Mouse (Mus musculus) naive thymus-derived CD4-positive, alpha-beta T cell, adult 2 months (primary cell): ENCODE measurements around the gene AY358078.
"Not testable (repeated sequence)": the region's sequence is repeated elsewhere in the genome, so short reads cannot be mapped to it uniquely, and the experiment has no call there.

ENCODE experiments used
- DNase-seq: peaks from one replicate; pipeline ENCODE4 v3.0.0-alpha.2; 2011; ENCODE audit warnings: low read depth

AY358078 gene

GRCm38 (mm10) chr14:51799746-51800145, at the start of gene AY358078:
TSS of gene AY358078 (plus strand) at chr14:51800046.
- DNase-seq: no peak

- no peak for DNase-seq
Observed at GRCm38 (mm10) chr14:51755944-51756343, 43.9 kb upstream of the AY358078 start.

GRCm38 (mm10) chr14:51771378-51771777, 28.5 kb upstream of the AY358078 start:
- peak; percentile 41 for DNase-seq

- DNase-seq: no peak
Observed at GRCm38 (mm10) chr14:51773490-51773889, 26.4 kb upstream of the AY358078 start, which contains the start of gene Ang4. TSS of gene Ang4 (minus strand) at chr14:51773590.

- DNase-seq: no peak
Observed at GRCm38 (mm10) chr14:51777791-51778190, 22.1 kb upstream of the AY358078 start.

GRCm38 (mm10) chr14:51778865-51779481, 20.9 kb upstream of the AY358078 start:
- DNase-seq: no peak

- DNase-seq: no peak
Observed at GRCm38 (mm10) chr14:51786335-51786734, 13.5 kb upstream of the AY358078 start.

- DNase-seq: no peak
Observed at GRCm38 (mm10) chr14:51787061-51787460, 12.8 kb upstream of the AY358078 start.

- peak; percentile 26 for DNase-seq
Observed at GRCm38 (mm10) chr14:51789196-51789595, 10.7 kb upstream of the AY358078 start.

- no peak for DNase-seq
Observed at GRCm38 (mm10) chr14:51794106-51794505, 5.7 kb upstream of the AY358078 start.

GRCm38 (mm10) chr14:51826625-51827024, 26.8 kb downstream of the AY358078 start:
- DNase-seq: no peak

- DNase-seq: peak; percentile 16
Observed at GRCm38 (mm10) chr14:51827842-51828241, 28.0 kb downstream of the AY358078 start.

GRCm38 (mm10) chr14:51829188-51829587, 29.3 kb downstream of the AY358078 start:
- no peak for DNase-seq

- not testable (repeated sequence) for DNase-seq
Observed at GRCm38 (mm10) chr14:51838480-51838879, 38.6 kb downstream of the AY358078 start.

GRCm38 (mm10) chr14:51842250-51842649, 42.4 kb downstream of the AY358078 start:
- no peak for DNase-seq

GRCm38 (mm10) chr14:51842781-51843180, 42.9 kb downstream of the AY358078 start:
- peak; percentile 28 for DNase-seq

GRCm38 (mm10) chr14:51843882-51844281, 44.0 kb downstream of the AY358078 start:
- no peak for DNase-seq

GRCm38 (mm10) chr14:51846566-51846965, 46.7 kb downstream of the AY358078 start:
- no peak for DNase-seq

- not testable (repeated sequence) for DNase-seq
Observed at GRCm38 (mm10) chr14:51851006-51851405, 51.2 kb downstream of the AY358078 start.

GRCm38 (mm10) chr14:51853399-51853798, 53.6 kb downstream of the AY358078 start, which contains the start of gene Ear6:
TSS of gene Ear6 (plus strand) at chr14:51853699.
- DNase-seq: no peak

GRCm38 (mm10) chr14:51855280-51855679, 55.4 kb downstream of the AY358078 start:
- peak; percentile 10 for DNase-seq

GRCm38 (mm10) chr14:51863603-51864002, 63.8 kb downstream of the AY358078 start:
- not testable (repeated sequence) for DNase-seq

- no peak for DNase-seq
Observed at GRCm38 (mm10) chr14:51870756-51871155, 70.9 kb downstream of the AY358078 start.

GRCm38 (mm10) chr14:51871741-51872140, 71.9 kb downstream of the AY358078 start:
- DNase-seq: no peak
